Mouse (Mus musculus) left cerebral cortex, adult 2 months (tissue): ENCODE data around the gene Adam15. TPM values are rescaled to one million over a fixed set of nuclear protein-coding genes. Genes with fewer than 3 reads are reported as not detected.

Experiments
- DNase-seq, 2 experiments: peaks; one replicate each; pipeline ENCODE4 v3.0.0; 2021 to 2022; ENCODE audit warnings: low spot score in 2 of 2, mixed read lengths in 1 of 2; ENCODE audit errors: extremely low spot score in 1 of 2
- H3K27ac ChIP-seq: fragments of 200-600 bp; 2 replicates; pipeline ENCODE4 v1.8.1; 2022
- H3K4me3 ChIP-seq: fragments of 200-600 bp; 2 replicates; pipeline ENCODE4 v1.8.1; 2022
- CTCF ChIP-seq: fragments of 200-600 bp; IDR thresholded peaks from 2 replicates; pipeline ENCODE4 v1.8.1; 2022; ENCODE audit warnings: antibody characterized with exemption, mild to moderate bottlenecking, moderate library complexity
- intact Hi-C: fragments of 180-260 bp; cut with DNase I; formaldehyde crosslinking; loops from one replicate; pipeline ENCODE4 v1.15.1; 2025
- total RNA-seq, 2 experiments: library from RNA; stranded (reverse); gene quantifications; 2 replicates each; pipeline ENCODE4 v1.2.3; 2021

Adam15 gene
- total RNA-seq, 2 experiments from 2014 or later: 106 to 115 TPM

GRCm38 (mm10) chr3:89346815-89347540 is 2.8 kb downstream of the Adam15 start:
- intact Hi-C loops: loop anchor here (10.0 kb wide), 1 partner anchor 138 kb away; no protein-coding TSS in a partner anchor
- no peak for DNase-seq
- no peak for TF ChIP-seq CTCF
- H3K27ac ChIP-seq: no peak overlapping the region; the same call in 1 of the 2 replicates
- H3K4me3 ChIP-seq: no peak overlapping the region

DNA sequence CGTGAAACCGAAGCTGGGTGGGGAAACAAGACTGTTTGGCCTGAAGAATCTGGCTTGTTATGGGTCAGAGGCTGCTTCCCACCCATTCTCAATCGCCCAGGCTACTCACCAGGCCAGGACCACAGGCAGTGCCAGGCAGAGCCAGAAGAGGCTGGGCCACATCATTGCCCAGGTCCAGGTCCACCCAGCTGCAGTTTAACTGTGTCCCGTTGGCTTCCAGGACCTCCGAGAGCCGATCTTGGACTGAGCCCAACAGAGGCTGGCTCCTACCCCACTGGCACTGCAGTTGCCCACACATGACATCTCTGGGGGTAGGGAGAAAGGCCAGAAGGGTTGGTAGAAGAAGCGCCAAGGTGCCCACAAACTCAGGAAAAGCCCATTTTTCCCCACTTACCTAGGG is 6.5 kb downstream of the Adam15 start:
- TF ChIP-seq CTCF: no peak
- intact Hi-C loops: loop anchor here (5.0 to 10.0 kb wide), 2 partner anchors 69 to 142 kb away; partner anchors contain the start of gene Flad1
- Histone ChIP-seq H3K27ac (no peak overlapping the region), H3K4me3 (no peak overlapping the region)
- no peak for DNase-seq

GRCm38 (mm10) chr3:89341794-89342193 is 8.0 kb downstream of the Adam15 start:
- TF ChIP-seq CTCF: no peak
- H3K27ac ChIP-seq: no peak overlapping the region
- H3K4me3 ChIP-seq: no peak overlapping the region
- intact Hi-C loops: loop anchor here (5.0 to 10.0 kb wide), 2 partner anchors 71 to 143 kb away; partner anchors contain the start of gene Flad1
- no peak for DNase-seq

DNA sequence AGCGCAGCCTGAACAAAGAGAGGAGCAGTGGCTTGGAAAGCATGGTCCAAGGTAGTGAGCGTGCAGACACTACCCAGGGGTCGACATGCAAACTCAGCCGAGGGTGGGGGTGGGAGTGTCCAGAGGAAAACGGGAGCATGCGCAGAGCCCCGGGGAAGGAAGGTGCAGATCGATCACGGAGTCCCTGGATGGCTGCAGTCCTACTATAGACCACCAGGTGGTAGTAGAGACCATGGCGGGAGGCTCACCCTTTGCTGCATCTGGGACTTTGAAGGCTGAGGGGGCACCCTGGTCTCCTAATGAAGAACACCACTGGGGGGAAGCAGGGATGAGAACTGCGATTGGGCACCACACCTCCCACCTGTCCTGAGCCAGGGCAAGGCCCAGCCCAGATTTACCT is 9.3 kb downstream of the Adam15 start:
- intact Hi-C loops: loop anchor here (5.0 to 10.0 kb wide), 2 partner anchors 72 to 144 kb away; partner anchors contain the start of gene Flad1
- TF ChIP-seq CTCF: peak; percentile 95
- no peak overlapping the region for H3K27ac ChIP-seq
- no peak overlapping the region for H3K4me3 ChIP-seq
- peak; percentile 76 to 79 for DNase-seq

DNA sequence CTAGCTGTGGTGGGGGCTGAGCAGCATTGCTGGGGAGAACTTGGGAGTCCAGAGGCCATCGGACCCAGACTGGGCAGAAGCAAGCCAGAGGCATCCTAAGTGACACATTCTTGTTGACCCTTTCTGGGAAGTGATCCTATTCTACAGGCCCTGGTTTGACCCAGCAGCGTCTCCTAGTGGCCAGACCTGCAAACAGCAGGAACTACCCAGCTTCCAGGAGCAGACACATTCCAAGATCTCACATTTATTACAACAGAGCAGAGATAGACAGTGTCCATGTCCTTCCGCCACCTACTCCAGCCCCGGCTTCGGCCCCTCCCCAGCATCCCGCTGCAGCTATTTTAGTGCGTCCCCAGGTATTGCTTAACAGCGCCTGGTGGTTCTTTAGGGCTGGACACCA is 10.4 kb downstream of the Adam15 start:
- Histone ChIP-seq H3K4me3 (no peak overlapping the region), H3K27ac (no peak overlapping the region)
- TF ChIP-seq CTCF: peak; percentile 90
- DNase-seq: peak in 1 of 2 experiments; percentile 68
- intact Hi-C loops: loop anchor here (1.0 kb wide), 1 partner anchor 23 kb away; no protein-coding TSS in a partner anchor

DNA sequence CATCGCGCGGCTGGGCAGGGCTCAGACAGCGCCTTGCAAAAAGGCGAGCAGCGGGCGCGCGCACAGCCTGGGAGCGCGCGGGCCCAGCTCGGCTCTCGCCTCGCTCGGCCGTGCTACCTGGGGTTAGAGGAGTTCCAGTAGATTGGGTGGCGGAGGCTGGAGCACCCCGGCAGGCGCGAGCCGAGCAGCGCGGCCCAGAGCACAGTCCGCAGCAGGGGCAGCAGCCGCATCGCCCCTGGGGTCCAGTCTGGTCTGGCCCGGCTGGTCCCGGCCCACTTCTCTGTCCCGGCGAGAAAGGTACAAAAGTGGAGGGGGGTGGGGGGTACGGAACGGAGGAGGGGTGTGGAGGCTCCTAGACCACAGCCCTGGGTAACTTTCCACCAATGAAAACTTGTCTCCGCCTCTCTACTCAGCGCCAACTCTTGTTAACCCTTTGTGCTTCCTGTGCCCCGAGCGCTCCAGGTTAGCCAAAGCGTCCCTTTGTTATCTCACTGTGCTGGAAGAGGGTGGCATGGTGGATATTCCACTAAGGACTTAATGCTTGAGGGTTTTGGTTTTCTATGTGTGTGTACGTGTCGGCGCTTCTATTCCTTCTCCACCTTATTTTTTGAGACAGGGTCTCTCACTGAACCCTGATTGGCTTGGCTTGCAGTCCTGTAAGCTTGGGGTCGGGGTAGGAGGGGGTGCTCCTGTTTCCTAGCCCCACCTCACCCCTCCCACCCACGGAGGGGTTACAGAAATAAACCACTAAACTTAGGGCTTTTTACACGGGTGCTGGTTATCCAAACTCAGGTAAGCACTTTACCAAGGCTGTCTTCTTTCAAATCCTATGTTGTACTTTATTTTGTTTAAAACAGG is 11.8 kb downstream of the Adam15 start, which contains the start of gene Efna4:
Gene Efna4 (minus strand): TSS at position 308 of the 858 bp plus-strand sequence.
- no peak for DNase-seq
- intact Hi-C loops: no loop called here
- no peak for TF ChIP-seq CTCF
- H3K4me3 ChIP-seq: peak within 1 kb of the TSS; percentile 52
- no peak within 1 kb of the TSS for H3K27ac ChIP-seq

GRCm38 (mm10) chr3:89337062-89337720 is 12.6 kb downstream of the Adam15 start:
- Histone ChIP-seq H3K27ac (no peak overlapping the region), H3K4me3 (peak overlapping the region; percentile 52)
- TF ChIP-seq CTCF: no peak
- intact Hi-C loops: no loop called here
- DNase-seq: no peak

DNA sequence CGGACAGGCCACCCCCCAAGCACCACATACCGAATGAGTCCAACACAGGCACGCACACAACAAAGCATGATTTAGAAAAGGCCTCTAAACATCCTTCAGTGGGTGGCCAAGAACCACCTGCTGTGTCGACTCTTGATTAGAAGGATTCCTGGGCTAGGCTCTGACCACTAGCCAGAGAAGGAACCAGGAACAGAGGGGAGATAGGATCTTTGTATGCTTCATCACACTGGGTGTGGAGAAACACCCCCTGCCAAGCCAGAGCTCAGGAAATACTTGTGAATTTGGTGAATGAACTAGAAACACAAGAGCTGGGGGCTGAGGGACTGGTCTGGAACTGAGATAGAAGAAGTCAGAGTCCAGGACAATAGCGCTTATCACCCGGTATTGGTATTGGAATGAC is 13.3 kb downstream of the Adam15 start:
- no peak for DNase-seq
- no peak for TF ChIP-seq CTCF
- Histone ChIP-seq H3K27ac (no peak overlapping the region), H3K4me3 (no peak overlapping the region)
- intact Hi-C loops: no loop called here

DNA sequence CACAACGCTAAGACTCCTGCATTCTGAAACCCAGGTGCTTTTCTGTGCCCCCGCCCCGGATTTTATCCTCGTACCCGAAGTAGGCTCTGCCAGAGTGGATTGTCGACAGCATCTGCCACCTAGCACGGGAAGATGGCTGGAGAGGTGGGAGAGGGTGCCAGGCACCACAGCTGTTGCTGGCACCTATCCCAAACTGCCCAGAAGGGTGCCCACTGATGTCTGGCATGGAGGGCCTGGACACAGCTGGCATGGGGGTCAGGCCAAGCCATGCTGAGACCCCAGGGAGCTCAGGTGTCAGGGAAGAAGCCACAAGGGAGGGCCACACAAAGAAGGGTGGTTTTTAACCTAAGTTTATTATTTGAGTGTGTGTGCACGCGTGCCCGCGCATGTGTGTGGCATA is 16.7 kb downstream of the Adam15 start:
- no peak for DNase-seq
- Histone ChIP-seq H3K4me3 (no peak overlapping the region), H3K27ac (no peak overlapping the region)
- intact Hi-C loops: no loop called here
- TF ChIP-seq CTCF: no peak

- no peak for DNase-seq
- no peak overlapping the region for H3K4me3 ChIP-seq
- H3K27ac ChIP-seq: no peak overlapping the region
- no peak for TF ChIP-seq CTCF
- intact Hi-C loops: no loop called here
Measured at GRCm38 (mm10) chr3:89332476-89332875, 17.3 kb downstream of the Adam15 start.

DNA sequence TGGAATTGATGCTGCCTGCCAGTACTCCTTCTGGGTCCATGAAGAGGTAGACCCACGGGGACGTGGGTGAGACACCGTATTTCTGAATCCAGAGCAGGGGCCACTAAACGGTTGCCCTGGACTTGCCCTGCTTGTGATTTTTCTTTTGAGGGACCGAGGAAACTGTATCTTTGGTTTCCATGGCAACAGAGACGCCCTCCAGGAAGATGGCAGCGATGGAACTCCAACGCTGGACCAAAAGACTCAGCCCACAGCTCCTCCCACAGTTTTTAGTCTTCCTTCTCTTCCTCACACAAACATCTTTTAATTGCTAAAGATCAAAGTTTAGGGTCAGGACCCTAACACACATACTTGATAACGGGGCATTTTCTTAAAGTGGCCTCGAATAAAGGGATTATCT is 17.8 kb downstream of the Adam15 start:
- intact Hi-C loops: no loop called here
- Histone ChIP-seq H3K27ac (no peak overlapping the region), H3K4me3 (no peak overlapping the region)
- no peak for TF ChIP-seq CTCF
- DNase-seq: no peak
